Mouse (Mus musculus) hindbrain, embryonic 14.5 days (tissue): ENCODE measurements around the gene Gm42715. TPM values are rescaled to one million over a fixed set of nuclear protein-coding genes. Genes with fewer than 3 reads are reported as not detected.

ENCODE experiments used
- ATAC-seq: fragments of 200-750 bp; cut with Nextera tagmentation; 2 replicates; pipeline ENCODE4 v1.8.0; 2017; ENCODE audit warnings: moderate number of reproducible peaks, mild to moderate bottlenecking, moderate TSS enrichment, moderate library complexity; ENCODE audit not compliant: low FRiP score
- DNase-seq: peaks from one replicate; pipeline ENCODE4 v3.0.0-alpha.2; 2015; ENCODE audit warnings: low spot score
- H3K27ac ChIP-seq: fragments of 300-500 bp; sonication (generic); 2 replicates; pipeline ENCODE4 v1.5.1; 2014; ENCODE audit warnings: mild to moderate bottlenecking, moderate library complexity
- H3K27me3 ChIP-seq: fragments of 300-500 bp; sonication (generic); 2 replicates; pipeline ENCODE4 v1.6.1; 2014; ENCODE audit warnings: mild to moderate bottlenecking, low read length, mixed read lengths; ENCODE audit not compliant: control insufficient read depth, insufficient read depth
- H3K36me3 ChIP-seq: fragments of 300-500 bp; sonication (generic); replicated peaks from 2 replicates; pipeline ENCODE4 v1.6.1; 2014; ENCODE audit not compliant: control insufficient read depth, insufficient read depth
- H3K4me1 ChIP-seq: fragments of 300-500 bp; sonication (generic); replicated peaks from 2 replicates; pipeline ENCODE4 v1.6.1; 2014; ENCODE audit warnings: antibody characterized with exemption, low read length, mixed read lengths; ENCODE audit not compliant: control insufficient read depth, insufficient read depth
- H3K4me2 ChIP-seq: fragments of 300-500 bp; sonication (generic); replicated peaks from 2 replicates; pipeline ENCODE4 v1.6.1; 2014; ENCODE audit warnings: mild to moderate bottlenecking, moderate library complexity
- H3K4me3 ChIP-seq: fragments of 300-500 bp; sonication (generic); replicated peaks from 2 replicates; pipeline ENCODE4 v1.5.1; 2014; ENCODE audit warnings: mild to moderate bottlenecking, low read length
- H3K9ac ChIP-seq: fragments of 300-500 bp; sonication (generic); 2 replicates; pipeline ENCODE4 v1.6.1; 2014
- H3K9me3 ChIP-seq: fragments of 300-500 bp; sonication (generic); 2 replicates; pipeline ENCODE4 v1.6.1; 2016; ENCODE audit warnings: low read length; ENCODE audit not compliant: control insufficient read depth
- WGBS: fragments of 180-500 bp; shearing (Covaris S2); extraction: QIAGEN DNeasy Blood & Tissue Kit; methylation state at CpG from one replicate; pipeline ENCODE4 v1.1.7; 2014; 5-methylcytosine and 5-hydroxymethylcytosine counted together
- polyA plus RNA-seq: library from polyadenylated mRNA; unstranded; fragments of >200 nt; fragmentation: Nextera tagmentation; extraction: Ambion mirVana; gene quantifications from 2 replicates; pipeline ENCODE4 v1.2.1, GENCODE M21; 2014

The Gm42715 gene
- polyA plus RNA-seq, 1 experiment from 2014 or later, result 15.6 TPM

DNA sequence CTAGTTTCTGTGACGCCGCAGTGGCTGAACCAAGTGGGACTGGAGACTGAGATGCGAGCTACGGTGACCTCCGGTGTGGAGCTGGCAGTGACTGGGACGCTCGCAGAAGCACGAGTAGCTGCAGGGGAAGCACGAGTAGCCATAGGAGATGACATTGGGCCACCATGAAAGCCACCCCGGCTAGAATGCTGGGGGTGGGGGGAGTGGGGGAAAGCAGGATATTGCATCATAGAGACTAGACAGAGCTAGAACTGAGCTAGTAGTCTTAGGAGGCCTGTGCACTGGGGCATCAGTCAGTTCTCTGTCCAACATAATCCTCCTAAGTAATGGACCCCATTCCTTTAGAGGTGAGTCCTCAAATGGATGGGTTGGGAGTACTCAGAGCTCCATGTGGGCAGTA is 84.9 kb downstream of the Gm42715 start:
- H3K27ac ChIP-seq, result no peak overlapping the region
- H3K27me3 ChIP-seq, result no peaks in the 10 kb centered on the region
- H3K4me2 ChIP-seq, result no peak overlapping the region
- DNase-seq, result no peak
- no peaks in the 10 kb centered on the region for H3K4me1 ChIP-seq
- 87% methylated on average over 10 of the region's 10 CpGs for WGBS
- no peak overlapping the region for H3K4me3 ChIP-seq
- no peak for ATAC-seq
- no peaks in the 10 kb centered on the region for H3K9me3 ChIP-seq
- peaks cover 99% of the 10 kb centered on the region for H3K36me3 ChIP-seq
- no peak overlapping the region for H3K9ac ChIP-seq

DNA sequence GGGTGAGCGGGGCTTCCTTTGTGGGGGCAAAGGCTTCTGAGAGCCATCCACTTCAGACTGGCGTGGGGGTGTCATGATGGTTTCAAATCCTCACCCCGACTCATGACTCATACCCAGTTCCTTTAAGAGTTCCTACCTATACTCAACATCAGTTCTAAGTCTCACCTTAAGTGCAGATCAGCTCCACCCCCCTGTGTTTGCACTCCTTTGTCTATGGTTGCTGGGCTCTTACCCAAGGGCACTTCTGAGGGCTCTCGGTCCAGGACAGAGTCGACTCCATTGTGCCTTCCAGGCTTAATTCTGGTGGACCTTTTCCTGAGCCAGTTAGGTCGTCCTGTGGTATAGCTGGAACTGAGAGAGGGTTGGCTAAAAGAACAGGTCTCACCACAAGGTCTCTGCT is 87.8 kb downstream of the Gm42715 start:
- Histone ChIP-seq H3K36me3 (peaks cover 99% of the 10 kb centered on the region), H3K4me2 (no peak overlapping the region), H3K4me1 (no peaks in the 10 kb centered on the region), H3K9me3 (no peaks in the 10 kb centered on the region), H3K27ac (no peak overlapping the region), H3K4me3 (no peak overlapping the region), H3K9ac (no peak overlapping the region), H3K27me3 (no peaks in the 10 kb centered on the region)
- no peak for ATAC-seq
- 87% methylated on average over 6 of the region's 6 CpGs for WGBS
- no peak for DNase-seq

DNA sequence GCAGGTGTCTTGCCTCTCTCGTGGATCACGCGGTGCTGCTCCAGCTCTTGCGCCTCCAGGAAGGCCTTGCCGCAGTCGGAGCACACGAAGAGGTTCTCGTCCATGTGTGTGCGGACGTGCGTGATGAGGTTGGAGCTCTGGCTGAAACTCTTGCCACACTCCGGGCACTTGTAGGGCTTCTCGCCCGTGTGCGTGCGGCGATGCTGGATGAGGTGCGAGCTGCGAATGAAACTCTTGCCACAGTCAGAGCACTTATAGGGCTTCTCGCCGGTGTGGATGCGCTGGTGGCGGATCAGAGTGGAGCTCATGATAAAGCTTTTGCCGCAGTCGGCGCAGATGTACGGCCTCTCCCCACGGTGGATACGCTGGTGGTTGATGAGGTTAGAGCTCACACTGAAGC is 91.6 kb downstream of the Gm42715 start:
- no peak overlapping the region for H3K4me2 ChIP-seq
- no peak overlapping the region for H3K27ac ChIP-seq
- H3K9me3 ChIP-seq, result no peaks in the 10 kb centered on the region
- H3K9ac ChIP-seq, result no peak overlapping the region
- no peak overlapping the region for H3K4me3 ChIP-seq
- ATAC-seq (no peak), DNase-seq (no peak)
- H3K4me1 ChIP-seq, result peaks cover 9% of the 10 kb centered on the region
- H3K27me3 ChIP-seq, result no peaks in the 10 kb centered on the region
- peaks cover 69% of the 10 kb centered on the region for H3K36me3 ChIP-seq
- WGBS, result 97% methylated on average over 29 of the region's 29 CpGs

DNA sequence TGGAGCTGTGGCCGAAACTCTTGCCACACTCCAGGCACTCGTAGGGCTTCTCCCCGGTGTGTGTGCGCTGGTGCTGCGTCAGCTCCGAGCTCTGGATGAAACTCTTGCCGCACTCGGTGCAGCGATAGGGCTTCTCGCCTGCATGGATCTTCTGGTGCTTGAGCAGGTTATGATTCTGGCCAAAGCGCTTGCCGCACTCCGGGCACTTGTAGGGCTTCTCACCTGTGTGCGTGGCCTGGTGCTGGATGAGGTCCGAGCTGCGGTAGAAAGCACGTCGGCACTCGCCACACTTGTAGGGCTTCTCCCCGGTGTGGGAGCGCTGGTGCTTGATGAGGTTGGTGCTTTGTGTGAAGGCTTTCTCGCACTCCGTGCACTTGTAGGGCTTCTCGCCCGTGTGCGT is 92.2 kb downstream of the Gm42715 start:
- no peak overlapping the region for H3K9ac ChIP-seq
- no peaks in the 10 kb centered on the region for H3K9me3 ChIP-seq
- no peak overlapping the region for H3K4me3 ChIP-seq
- WGBS, result 95% methylated on average over 26 of the region's 26 CpGs
- peaks cover 64% of the 10 kb centered on the region for H3K36me3 ChIP-seq
- H3K27me3 ChIP-seq, result no peaks in the 10 kb centered on the region
- H3K27ac ChIP-seq, result no peak overlapping the region
- peaks cover 13% of the 10 kb centered on the region for H3K4me1 ChIP-seq
- no peak for DNase-seq
- no peak for ATAC-seq
- no peak overlapping the region for H3K4me2 ChIP-seq

DNA sequence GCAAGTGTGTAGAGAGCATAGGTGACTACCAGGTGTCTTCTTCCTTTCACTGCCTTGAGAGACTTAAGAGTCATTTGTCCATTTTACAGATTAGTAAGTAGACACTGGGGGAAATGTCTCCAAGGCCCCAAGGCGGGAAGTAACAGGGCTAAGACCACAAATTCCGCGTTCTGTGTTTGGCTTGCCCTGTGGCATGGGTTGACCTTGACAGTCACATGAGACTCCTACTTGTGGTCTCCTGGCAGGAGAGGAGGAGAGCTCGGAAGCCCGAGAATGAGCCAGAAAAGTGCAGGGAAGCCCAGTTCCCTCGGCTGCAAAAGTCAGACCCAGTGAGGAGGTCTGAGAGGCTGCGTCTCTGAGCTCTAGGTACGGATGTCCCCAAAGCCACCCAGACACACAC is 94.1 kb downstream of the Gm42715 start:
- Histone ChIP-seq H3K36me3 (peaks cover 44% of the 10 kb centered on the region), H3K4me2 (peak overlapping the region; percentile 83), H3K27me3 (no peaks in the 10 kb centered on the region), H3K9ac (no peak overlapping the region), H3K9me3 (no peaks in the 10 kb centered on the region), H3K4me1 (peaks cover 21% of the 10 kb centered on the region), H3K4me3 (peak overlapping the region; percentile 86; the same call in 1 of the 2 replicates), H3K27ac (no peak overlapping the region)
- WGBS, result 93% methylated on average over 8 of the region's 8 CpGs
- ATAC-seq (no peak), DNase-seq (no peak)

DNA sequence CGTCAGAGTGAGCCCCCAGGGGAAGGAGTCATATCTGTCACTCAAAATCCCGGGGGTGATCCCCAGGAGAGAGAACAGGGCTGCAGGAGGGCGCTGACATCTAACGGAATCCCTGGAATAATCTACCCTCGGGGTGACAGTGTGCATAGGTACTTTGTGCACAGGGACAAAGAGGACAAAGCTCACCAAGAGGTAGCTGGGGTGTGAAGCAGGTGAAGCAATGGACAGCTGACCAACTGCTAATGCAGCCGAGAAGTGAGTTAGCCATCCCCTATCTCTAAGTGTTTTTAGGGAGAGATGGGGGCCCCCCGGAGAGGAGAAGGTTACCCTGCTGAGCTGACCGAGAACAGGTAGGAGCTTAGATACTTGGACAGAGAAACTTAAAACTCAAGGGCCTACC is 94.7 kb downstream of the Gm42715 start:
- WGBS, result 20% methylated on average over 8 of the region's 8 CpGs
- ATAC-seq, result no peak
- Histone ChIP-seq H3K4me3 (peak overlapping the region; percentile 86), H3K27me3 (no peaks in the 10 kb centered on the region), H3K4me1 (peaks cover 21% of the 10 kb centered on the region), H3K9ac (peak overlapping the region; percentile 91), H3K36me3 (peaks cover 38% of the 10 kb centered on the region), H3K9me3 (no peaks in the 10 kb centered on the region), H3K4me2 (peak overlapping the region; percentile 83), H3K27ac (0 out of 2 replicates have a peak overlapping the region, but pooled peaks have one; percentile 89)
- no peak for DNase-seq

DNA sequence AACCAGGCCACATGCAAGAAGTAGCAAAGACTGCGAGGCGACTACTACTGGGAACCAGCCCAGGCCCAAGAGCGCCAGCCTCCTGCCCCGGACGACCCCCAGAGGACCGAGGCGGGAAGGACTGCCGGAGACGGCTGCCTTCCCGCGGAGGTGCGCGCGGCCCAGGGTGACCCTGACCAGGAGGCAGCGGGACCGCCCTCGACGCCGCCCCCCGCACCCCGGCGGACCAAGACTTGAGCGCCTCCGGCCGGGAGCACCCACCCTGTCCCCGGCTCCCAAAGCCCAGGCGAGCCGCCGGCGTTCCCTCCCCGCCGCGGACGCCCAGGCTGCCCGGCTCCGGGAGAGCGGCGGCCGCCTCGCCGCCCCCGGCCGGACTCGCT is 95.1 kb downstream of the Gm42715 start:
- ATAC-seq (peak; percentile 32; the same call in 1 of the 2 replicates), DNase-seq (no peak)
- no peaks in the 10 kb centered on the region for H3K27me3 ChIP-seq
- no peaks in the 10 kb centered on the region for H3K9me3 ChIP-seq
- peak overlapping the region; percentile 89 for H3K27ac ChIP-seq
- peak overlapping the region; percentile 83 for H3K4me2 ChIP-seq
- peaks cover 21% of the 10 kb centered on the region for H3K4me1 ChIP-seq
- peak overlapping the region; percentile 86 for H3K4me3 ChIP-seq
- peaks cover 34% of the 10 kb centered on the region for H3K36me3 ChIP-seq
- WGBS, result 0% methylated on average over 27 of the region's 44 CpGs
- H3K9ac ChIP-seq, result peak overlapping the region; percentile 91

DNA sequence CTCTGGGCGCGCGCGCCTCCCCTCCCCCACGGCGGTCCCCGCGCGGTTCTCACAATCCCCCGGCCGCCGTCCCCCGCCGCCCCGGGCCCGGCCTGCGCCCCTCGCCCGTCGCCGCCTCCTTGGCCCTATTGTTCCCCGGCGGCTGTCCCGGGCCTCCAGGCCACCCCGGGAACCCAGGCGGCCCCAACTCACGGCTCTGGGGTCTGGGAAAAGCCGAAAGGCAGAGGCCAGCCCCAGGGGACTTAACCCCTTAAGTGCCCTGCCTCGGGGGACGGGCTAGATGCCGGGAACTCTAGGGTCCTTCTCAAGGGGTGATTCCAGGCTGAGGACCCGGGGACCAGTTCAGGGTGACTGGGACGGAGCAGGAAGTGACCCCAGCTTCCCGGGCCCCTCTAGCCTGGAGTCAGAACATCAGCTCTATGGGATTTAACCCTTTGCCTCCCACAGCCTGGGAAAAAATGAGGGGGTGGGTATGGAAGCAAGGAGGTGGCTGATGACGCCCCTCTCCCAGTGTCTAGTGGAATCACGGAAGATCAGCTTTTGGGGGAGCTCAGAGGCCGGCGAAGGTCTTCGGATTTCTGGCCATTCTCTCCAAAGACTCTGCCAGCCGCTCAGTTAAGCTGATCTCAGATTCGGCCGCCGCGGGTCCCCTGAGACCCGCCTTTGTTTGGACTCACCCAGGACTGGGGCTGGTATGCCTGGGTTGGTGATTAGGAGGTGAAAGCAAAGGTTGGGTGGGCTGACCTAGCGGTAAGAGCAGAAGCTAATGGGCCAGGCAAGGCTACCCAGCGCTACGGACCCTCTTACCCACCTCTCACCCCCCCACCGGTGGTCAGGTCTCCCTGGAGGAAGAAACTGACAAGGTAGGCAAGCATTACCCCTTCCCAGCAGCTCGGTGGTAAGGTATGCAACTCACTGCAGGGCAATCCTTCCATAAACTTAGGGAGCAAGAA is 95.8 kb downstream of the Gm42715 start, which contains the start of gene Zfp629:
Zfp629 (minus strand) TSS at position 907 of the 953 bp plus-strand sequence.
- WGBS, result under 1% methylated on average over 49 of the region's 50 CpGs
- Histone ChIP-seq H3K4me1 (peaks cover 21% of the 10 kb centered on the region), H3K36me3 (peaks cover 28% of the 10 kb centered on the region), H3K27me3 (no peaks in the 10 kb centered on the region), H3K9me3 (no peaks in the 10 kb centered on the region), H3K9ac (peak within 1 kb of the TSS; percentile 91), H3K4me2 (peak within 1 kb of the TSS; percentile 83), H3K27ac (peak within 1 kb of the TSS; percentile 89), H3K4me3 (peak within 1 kb of the TSS; percentile 86)
- ATAC-seq, result peak; percentile 92
- peak; percentile 93 for DNase-seq

DNA sequence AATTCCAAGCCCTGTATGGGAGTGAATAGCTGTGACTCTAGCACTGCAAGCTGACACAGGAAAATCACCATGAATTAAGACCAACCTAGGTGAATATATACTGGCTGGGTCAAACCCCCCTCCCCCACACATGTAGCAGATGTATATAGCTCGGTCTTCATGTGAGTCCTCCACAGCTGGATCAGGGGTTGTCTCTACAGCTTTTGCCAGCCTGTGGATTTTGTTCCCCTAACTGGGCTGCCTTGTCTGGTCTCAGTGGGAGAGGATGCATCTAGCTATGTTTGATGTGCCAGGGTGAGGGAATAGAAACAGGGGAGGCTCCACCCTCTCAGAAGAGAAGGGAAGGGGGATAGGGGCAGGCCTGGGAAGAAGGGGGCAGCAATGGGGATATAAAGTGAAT is 97.0 kb downstream of the Gm42715 start:
- H3K36me3 ChIP-seq, result peaks cover 16% of the 10 kb centered on the region
- H3K9me3 ChIP-seq, result no peaks in the 10 kb centered on the region
- DNase-seq, result no peak
- peak overlapping the region; percentile 83 for H3K4me2 ChIP-seq
- H3K27me3 ChIP-seq, result no peaks in the 10 kb centered on the region
- peaks cover 21% of the 10 kb centered on the region for H3K4me1 ChIP-seq
- 39% methylated on average over 1 of the region's 1 CpGs for WGBS
- no peak for ATAC-seq
- H3K4me3 ChIP-seq, result peak overlapping the region; percentile 13
- H3K9ac ChIP-seq, result peak overlapping the region; percentile 91
- H3K27ac ChIP-seq, result no peak overlapping the region
